Mouse (Mus musculus) intestine, embryonic 14.5 days (tissue): ENCODE data around the gene Fmnl2. TPM values are rescaled to one million over a fixed set of nuclear protein-coding genes. Genes with fewer than 3 reads are reported as not detected.

ENCODE experiments used
- ATAC-seq: fragments of 200-750 bp; cut with Nextera tagmentation; replicated peaks from 2 replicates; pipeline ENCODE4 v1.8.0; 2017; ENCODE audit warnings: low read depth, moderate number of reproducible peaks, moderate TSS enrichment, moderate library complexity; ENCODE audit not compliant: low FRiP score, low TSS enrichment
- DNase-seq: peaks from one replicate; pipeline ENCODE4 v3.0.0-alpha.2; 2018; ENCODE audit warnings: low spot score
- H3K27ac ChIP-seq: fragments of 300-500 bp; sonication (generic); 2 replicates; pipeline ENCODE4 v1.5.1; 2014; ENCODE audit warnings: low read depth, mild to moderate bottlenecking, control low read depth
- H3K27me3 ChIP-seq: fragments of 300-500 bp; sonication (generic); replicated peaks from 2 replicates; pipeline ENCODE4 v1.6.1; 2014; ENCODE audit warnings: low read length, control low read depth; ENCODE audit not compliant: control insufficient read depth, insufficient read depth
- H3K36me3 ChIP-seq: fragments of 300-500 bp; sonication (generic); 2 replicates; pipeline ENCODE4 v1.6.1; 2014; ENCODE audit warnings: low read length, control low read depth; ENCODE audit not compliant: control insufficient read depth, insufficient read depth
- H3K4me1 ChIP-seq: fragments of 300-500 bp; sonication (generic); replicated peaks from 2 replicates; pipeline ENCODE4 v1.6.1; 2014; ENCODE audit warnings: low read length, control low read depth, mixed read lengths; ENCODE audit not compliant: control insufficient read depth, insufficient read depth
- H3K4me2 ChIP-seq: fragments of 300-500 bp; sonication (generic); 2 replicates; pipeline ENCODE4 v1.6.1; 2014; ENCODE audit warnings: low read length
- H3K4me3 ChIP-seq: fragments of 300-500 bp; sonication (generic); 2 replicates; pipeline ENCODE4 v1.5.1; 2014; ENCODE audit warnings: low read depth, low read length, control low read depth, mixed read lengths
- H3K9ac ChIP-seq: fragments of 300-500 bp; sonication (generic); 2 replicates; pipeline ENCODE4 v1.6.1; 2014; ENCODE audit warnings: mild to moderate bottlenecking, low read length
- H3K9me3 ChIP-seq: fragments of 300-500 bp; sonication (generic); 2 replicates; pipeline ENCODE4 v1.6.1; 2016; ENCODE audit warnings: low read length, control low read depth; ENCODE audit not compliant: control insufficient read depth
- WGBS: fragments of 180-500 bp; shearing (Covaris S2); extraction: QIAGEN DNeasy Blood & Tissue Kit; methylation state at CpG from one replicate; pipeline ENCODE4 v1.1.7; 2014; 5-methylcytosine and 5-hydroxymethylcytosine counted together
- polyA plus RNA-seq: library from polyadenylated mRNA; unstranded; fragments of >200 nt; fragmentation: Nextera tagmentation; extraction: Ambion mirVana; gene quantifications from 2 replicates; pipeline ENCODE4 v1.2.1, GENCODE M21; 2014

Gene Fmnl2
- polyA plus RNA-seq, 1 experiment from 2014 or later = 6.1 TPM

DNA sequence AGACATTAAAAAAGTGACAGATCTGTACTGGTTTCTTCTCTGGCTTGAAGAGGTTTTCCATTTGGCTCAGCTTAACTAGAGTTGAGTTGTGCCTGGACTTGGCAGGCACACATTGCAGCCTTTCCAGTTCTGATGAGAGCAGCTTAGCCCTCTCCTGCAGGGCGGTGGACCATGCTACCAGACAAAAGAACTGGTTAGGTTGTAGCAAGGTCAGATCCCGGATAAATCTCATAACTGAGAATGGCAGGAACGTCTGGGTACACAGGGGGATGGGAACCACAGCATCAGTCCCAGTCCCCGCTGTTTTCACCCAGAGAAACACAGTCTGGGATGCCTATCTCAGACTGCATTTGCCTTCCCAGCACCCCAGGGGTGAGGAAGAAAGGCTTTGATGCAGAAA is 127.5 kb downstream of the Fmnl2 start:
- Histone ChIP-seq H3K9ac (no peak overlapping the region), H3K4me3 (no peak overlapping the region), H3K27me3 (no peaks in the 10 kb centered on the region), H3K36me3 (no peaks in the 10 kb centered on the region), H3K9me3 (no peaks in the 10 kb centered on the region), H3K27ac (no peak overlapping the region), H3K4me2 (no peak overlapping the region), H3K4me1 (peaks cover under 1% of the 10 kb centered on the region; the same call in 1 of the 2 replicates)
- 59% methylated on average over 4 of the region's 4 CpGs for WGBS
- ATAC-seq (no peak), DNase-seq (no peak)

GRCm38 (mm10) chr2:52986354-52986753 is 128.7 kb downstream of the Fmnl2 start:
- 82% methylated on average over 3 of the region's 3 CpGs for WGBS
- H3K9ac ChIP-seq = no peak overlapping the region
- H3K4me3 ChIP-seq = no peak overlapping the region
- DNase-seq = no peak
- peaks cover 5% of the 10 kb centered on the region; the same call in 1 of the 2 replicates for H3K4me1 ChIP-seq
- H3K4me2 ChIP-seq = no peak overlapping the region
- ATAC-seq = no peak
- no peaks in the 10 kb centered on the region for H3K27me3 ChIP-seq
- no peaks in the 10 kb centered on the region for H3K36me3 ChIP-seq
- H3K9me3 ChIP-seq = no peaks in the 10 kb centered on the region
- H3K27ac ChIP-seq = no peak overlapping the region

DNA sequence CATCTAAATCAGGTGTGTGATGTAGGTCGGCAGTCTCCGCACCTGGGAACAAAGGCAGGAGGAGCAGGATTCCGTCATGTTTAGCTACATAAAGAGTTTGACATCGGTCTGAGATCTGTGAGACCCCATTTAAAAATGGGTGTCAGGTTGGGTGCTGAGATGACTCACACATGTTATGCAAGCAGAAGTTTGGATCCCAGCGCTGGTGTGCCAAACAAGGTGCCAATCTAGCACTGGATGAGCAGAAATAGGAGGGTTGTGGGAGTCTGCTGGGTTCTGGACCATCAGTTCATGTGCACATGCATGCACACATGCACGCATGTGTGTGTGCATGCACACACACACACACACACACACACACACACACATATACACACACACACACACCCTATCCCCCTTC is 129.4 kb downstream of the Fmnl2 start:
- H3K9me3 ChIP-seq = no peaks in the 10 kb centered on the region
- no peak for DNase-seq
- H3K27me3 ChIP-seq = no peaks in the 10 kb centered on the region
- no peak overlapping the region for H3K4me2 ChIP-seq
- H3K9ac ChIP-seq = no peak overlapping the region
- H3K27ac ChIP-seq = no peak overlapping the region
- no peaks in the 10 kb centered on the region for H3K36me3 ChIP-seq
- H3K4me3 ChIP-seq = no peak overlapping the region
- no peak for ATAC-seq
- WGBS = 93% methylated on average over 6 of the region's 6 CpGs
- peaks cover 10% of the 10 kb centered on the region for H3K4me1 ChIP-seq

- Histone ChIP-seq H3K4me3 (no peak overlapping the region), H3K27me3 (no peaks in the 10 kb centered on the region), H3K36me3 (no peaks in the 10 kb centered on the region), H3K9me3 (no peaks in the 10 kb centered on the region), H3K4me2 (no peak overlapping the region), H3K27ac (peak overlapping the region; percentile 0; the same call in 1 of the 2 replicates), H3K9ac (no peak overlapping the region), H3K4me1 (peaks cover 10% of the 10 kb centered on the region)
- DNase-seq (no peak), ATAC-seq (peak; percentile 58; the same call in 1 of the 2 replicates)
- WGBS = 53% methylated on average over 11 of the region's 11 CpGs
Observed at GRCm38 (mm10) chr2:52987637-52988295, 130.1 kb downstream of the Fmnl2 start.

GRCm38 (mm10) chr2:52989316-52989715 is 131.7 kb downstream of the Fmnl2 start:
- 41% methylated on average over 4 of the region's 4 CpGs for WGBS
- ATAC-seq = no peak
- Histone ChIP-seq H3K4me2 (no peak overlapping the region), H3K27me3 (no peaks in the 10 kb centered on the region), H3K9ac (no peak overlapping the region), H3K4me3 (no peak overlapping the region), H3K9me3 (no peaks in the 10 kb centered on the region), H3K27ac (no peak overlapping the region), H3K4me1 (peaks cover 10% of the 10 kb centered on the region), H3K36me3 (no peaks in the 10 kb centered on the region)
- DNase-seq = no peak

DNA sequence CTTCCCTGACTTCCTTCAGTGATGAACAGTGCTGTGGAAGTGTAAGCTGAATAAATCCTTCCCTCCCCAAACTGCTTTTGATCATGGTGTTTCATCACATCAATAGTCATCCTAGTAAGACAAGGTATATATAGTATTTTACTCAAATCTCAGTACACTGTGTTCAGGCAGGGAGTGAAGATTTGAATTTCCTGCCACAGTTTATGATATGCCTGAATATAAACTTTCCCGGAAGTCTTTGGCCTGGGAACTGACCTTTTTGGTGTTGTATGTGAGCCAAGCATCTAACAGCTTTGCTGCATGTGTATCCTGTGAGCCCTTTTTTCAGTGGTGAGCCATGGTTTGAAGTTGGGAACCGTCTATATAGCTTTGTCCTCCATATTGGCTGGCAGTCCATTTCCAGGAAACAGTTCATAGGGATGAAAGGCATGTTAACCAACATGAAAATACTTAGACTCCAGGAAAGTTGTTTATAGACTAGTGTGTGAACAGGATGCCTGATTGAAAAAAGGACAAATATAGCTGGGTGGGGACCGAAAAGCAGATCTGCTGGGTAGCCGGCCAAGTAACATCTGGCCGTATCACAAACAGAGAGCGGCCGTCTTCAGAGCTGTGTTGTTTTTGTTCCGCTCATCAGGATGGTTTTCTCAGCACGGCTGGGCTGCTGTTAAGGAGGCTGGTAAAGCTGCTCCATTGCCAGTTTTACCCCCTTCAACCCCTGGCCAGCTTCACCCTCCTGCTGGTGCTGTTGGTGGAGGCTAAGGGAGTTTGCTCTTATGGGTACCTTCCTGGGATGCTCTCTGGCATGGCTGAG is 133.4 kb downstream of the Fmnl2 start:
- WGBS = 56% methylated on average over 9 of the region's 9 CpGs
- H3K36me3 ChIP-seq = no peaks in the 10 kb centered on the region
- no peak overlapping the region for H3K4me2 ChIP-seq
- H3K27me3 ChIP-seq = no peaks in the 10 kb centered on the region
- H3K27ac ChIP-seq = peak overlapping the region; percentile 73
- no peak overlapping the region for H3K4me3 ChIP-seq
- DNase-seq = no peak
- no peaks in the 10 kb centered on the region for H3K9me3 ChIP-seq
- H3K4me1 ChIP-seq = peaks cover 10% of the 10 kb centered on the region
- H3K9ac ChIP-seq = no peak overlapping the region
- ATAC-seq = no peak

DNA sequence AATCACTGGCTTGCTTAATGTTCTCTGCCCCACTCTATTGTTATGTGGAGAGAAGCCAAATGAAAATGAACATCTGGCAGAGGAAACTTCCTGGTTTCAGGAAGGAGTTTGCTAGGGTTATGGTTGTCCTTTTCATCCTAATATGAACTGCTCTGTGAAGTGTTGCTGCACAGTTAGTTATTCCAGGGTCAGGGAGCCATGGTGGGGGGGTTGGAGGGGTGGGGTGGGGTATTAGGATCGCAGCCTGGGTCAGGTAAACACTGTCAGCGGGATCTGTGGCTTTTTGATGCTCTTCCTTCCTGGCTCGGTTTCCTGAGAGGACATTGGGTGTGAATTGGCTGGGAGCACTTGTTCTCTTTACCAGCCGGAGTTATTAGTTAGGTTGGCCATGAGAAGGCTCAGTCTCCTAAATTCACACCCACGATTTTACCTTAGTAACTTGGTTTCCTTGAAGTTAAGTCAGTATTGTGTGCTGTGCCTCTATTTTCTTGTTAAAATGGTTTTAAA is 134.1 kb downstream of the Fmnl2 start:
- H3K9me3 ChIP-seq = no peaks in the 10 kb centered on the region
- H3K9ac ChIP-seq = no peak overlapping the region
- peaks cover 10% of the 10 kb centered on the region for H3K4me1 ChIP-seq
- ATAC-seq (no peak), DNase-seq (no peak)
- peak overlapping the region; percentile 73 for H3K27ac ChIP-seq
- no peaks in the 10 kb centered on the region for H3K36me3 ChIP-seq
- H3K27me3 ChIP-seq = no peaks in the 10 kb centered on the region
- 47% methylated on average over 5 of the region's 5 CpGs for WGBS
- no peak overlapping the region for H3K4me2 ChIP-seq
- H3K4me3 ChIP-seq = no peak overlapping the region

GRCm38 (mm10) chr2:52993241-52993640 is 135.6 kb downstream of the Fmnl2 start:
- H3K4me3 ChIP-seq = no peak overlapping the region
- no peak overlapping the region for H3K4me2 ChIP-seq
- no peaks in the 10 kb centered on the region for H3K9me3 ChIP-seq
- peaks cover 10% of the 10 kb centered on the region for H3K4me1 ChIP-seq
- no peak for DNase-seq
- no peak for ATAC-seq
- H3K27ac ChIP-seq = no peak overlapping the region
- no peak overlapping the region for H3K9ac ChIP-seq
- no peaks in the 10 kb centered on the region for H3K36me3 ChIP-seq
- no peaks in the 10 kb centered on the region for H3K27me3 ChIP-seq
- 86% methylated on average over 7 of the region's 7 CpGs for WGBS
